In the genomic region with DNA sequence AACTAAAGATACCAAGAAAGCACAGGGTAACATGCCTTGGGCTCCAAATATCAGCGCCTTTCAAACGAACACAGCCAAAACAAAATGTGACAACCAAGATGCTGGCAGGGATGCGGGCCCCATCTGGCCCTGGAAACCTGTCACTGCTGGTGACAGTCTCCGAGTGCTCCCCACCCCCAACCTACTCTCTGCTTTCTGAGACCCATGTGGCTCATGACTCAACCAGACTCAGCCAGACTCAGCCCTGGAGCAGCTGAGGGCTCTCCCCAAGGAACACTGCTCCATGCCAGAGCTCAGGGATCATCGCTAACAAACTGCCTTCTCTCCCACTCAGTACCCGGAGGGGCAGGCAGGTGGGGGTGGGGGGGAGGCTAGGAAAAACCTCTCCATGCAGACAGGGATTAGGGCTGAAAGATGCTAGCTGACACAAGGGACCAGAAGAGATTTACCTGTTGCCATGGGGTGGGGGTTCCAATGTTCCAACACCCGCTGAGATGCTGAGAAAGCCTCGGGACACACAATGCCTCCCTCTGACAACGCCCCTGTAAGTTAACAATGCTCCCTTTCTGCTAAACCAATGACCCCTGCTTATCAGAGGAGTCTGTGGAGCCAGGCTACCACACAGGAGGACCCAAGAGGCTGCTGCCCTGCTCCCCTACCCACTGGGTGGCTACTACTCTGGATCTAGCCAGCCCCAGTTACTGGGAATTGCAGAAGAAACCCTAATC, we compare ENCODE assay signal across 8 mouse cellular contexts.
DNase-seq lines count a peak whose midpoint lies in the region; ATAC-seq and TF ChIP-seq lines count a peak whose summit lies in the region.
"Had no signal": no experiment of that assay in that cellular context is flagged by ENCODE, and none has a peak within 500 bp of the region (broad histone marks: within the 10 kb centered on the region; RNA-seq: fewer than 3 reads in every experiment).

No protein-coding gene starts in this region.

- TF ChIP-seq CTCF in C2C12 (IDR thresholded peaks at IDR 0.05; ENCODE audit: control insufficient read depth, insufficient read depth, insufficient read length) (no peak), Patski (IDR thresholded peaks at IDR 0.05) (no peak)

- no peaks in the 10 kb centered on the region for H3K9me3 ChIP-seq in embryonic facial prominence, embryonic 15.5 days (replicated peaks)
- no peaks in the 10 kb centered on the region for H3K9me3 ChIP-seq in neural tube, embryonic 15.5 days (replicated peaks)
- H3K9me3 ChIP-seq: lung, embryonic 15.5 days had no signal

- no peaks in the 10 kb centered on the region for H3K79me2 ChIP-seq in C2C12 (ENCODE audit: control insufficient read depth, insufficient read depth)

- no peak overlapping the region for H3K4me3 ChIP-seq in C2C12 (ENCODE audit: insufficient read depth, poor library complexity, severe bottlenecking)
- H3K4me3 ChIP-seq in embryonic facial prominence, embryonic 15.5 days (replicated peaks): no peak overlapping the region
- H3K4me3 ChIP-seq in neural tube, embryonic 15.5 days (replicated peaks): no peak overlapping the region
- H3K4me3 ChIP-seq: lung, embryonic 15.5 days had no signal

- CTCF ChIA-PET in Patski (lab: Charles Lee): no interaction called here

- in situ Hi-C loops in Patski (cut with MboI; ENCODE audit: low pct_unique_long_range_greater_than_20kb): no loop called here

- H3K27ac ChIP-seq in embryonic facial prominence, embryonic 15.5 days (replicated peaks): no peak overlapping the region
- peak overlapping the region; percentile 33; the same call in 1 of the 2 replicates for H3K27ac ChIP-seq in neural tube, embryonic 15.5 days (replicated peaks)
- H3K27ac ChIP-seq: lung, embryonic 15.5 days had no signal

- peak overlapping the region; percentile 24 for H3ac ChIP-seq in C2C12 (ENCODE audit: control insufficient read depth, insufficient read length, low read depth)

- no peaks in the 10 kb centered on the region for H3K36me3 ChIP-seq in C2C12 (ENCODE audit: control insufficient read depth, insufficient read depth)
- H3K36me3 ChIP-seq in embryonic facial prominence, embryonic 15.5 days: no peaks in the 10 kb centered on the region
- no peaks in the 10 kb centered on the region for H3K36me3 ChIP-seq in neural tube, embryonic 15.5 days
- H3K36me3 ChIP-seq: lung, embryonic 15.5 days had no signal

- H3K4me2 ChIP-seq in embryonic facial prominence, embryonic 15.5 days (replicated peaks): no peak overlapping the region
- H3K4me2 ChIP-seq in neural tube, embryonic 15.5 days: no peak overlapping the region
- H3K4me2 ChIP-seq: lung, embryonic 15.5 days had no signal

- H3K79me3 ChIP-seq in C2C12 (ENCODE audit: low read depth): no peaks in the 10 kb centered on the region

- peak; percentile 41 for ATAC-seq in Patski
- ATAC-seq in embryonic facial prominence, embryonic 15.5 days (ENCODE audit: insufficient number of reproducible peaks, low FRiP score, low TSS enrichment, low read depth): peak; percentile 66
- ATAC-seq in neural tube, embryonic 15.5 days (ENCODE audit: low FRiP score): peak; percentile 49; the same call in 1 of the 2 replicates

- H3K27me3 ChIP-seq in C2C12 (ENCODE audit: control insufficient read depth, insufficient read depth, insufficient read length) (no peaks in the 10 kb centered on the region), Patski (no peaks in the 10 kb centered on the region)
- H3K27me3 ChIP-seq in embryonic facial prominence, embryonic 15.5 days: no peaks in the 10 kb centered on the region
- H3K27me3 ChIP-seq in neural tube, embryonic 15.5 days (replicated peaks): no peaks in the 10 kb centered on the region
- H3K27me3 ChIP-seq: lung, embryonic 15.5 days had no signal

- peaks cover 27% of the 10 kb centered on the region for H3K4me1 ChIP-seq in embryonic facial prominence, embryonic 15.5 days
- H3K4me1 ChIP-seq in neural tube, embryonic 15.5 days: peaks cover 30% of the 10 kb centered on the region

- no peak overlapping the region for H3K9ac ChIP-seq in embryonic facial prominence, embryonic 15.5 days
- no peak overlapping the region for H3K9ac ChIP-seq in neural tube, embryonic 15.5 days (replicated peaks)
- H3K9ac ChIP-seq: lung, embryonic 15.5 days had no signal

- DNase-seq in Patski (ENCODE audit: low read depth, low spot score): peak; percentile 43
- peak; percentile 77 for DNase-seq in layer of hippocampus, adult 9-10 months (ENCODE audit: low spot score)
- DNase-seq in gastrocnemius, postnatal 4 days (ENCODE audit: low spot score in 2 of 2): no peak
- DNase-seq in spleen, postnatal 36 days (ENCODE audit: low spot score in 2 of 2): no peak

- POLR2A ChIA-PET in Patski (lab: Charles Lee): interaction anchor here (0.6 kb wide), 1 partner anchor 90 kb away, joined by 3 read pairs; no protein-coding TSS in a partner anchor

- 26% methylated on average over 9 of the region's 9 CpGs for WGBS in embryonic facial prominence, embryonic 15.5 days
- WGBS in neural tube, embryonic 15.5 days: 30% methylated on average over 9 of the region's 9 CpGs

TF ChIP-seq in C2C12, 6 proteins besides CTCF, POLR2A, EP300 and RAD21:
- TF ChIP-seq MYOG (IDR thresholded peaks at IDR 0.05; ENCODE audit: control insufficient read depth, extremely low read depth, insufficient read length): no peak
- peak; percentile 43 for TF ChIP-seq MYOD1 (IDR thresholded peaks at IDR 0.05; ENCODE audit: control insufficient read depth, insufficient read length, low read depth)

Comparison
In these comparisons a context has a peak if more than half of its experiments do, and no peak if none do; other contexts are left out.
1. DNase-seq: peak in Patski (single experiment) and layer of hippocampus, adult 9-10 months (single experiment); none in gastrocnemius, postnatal 4 days (0 of 2) and spleen, postnatal 36 days (0 of 2).
2. Peak in every context shown above with its lines, with median percentiles within 50 percentile points of each other: ATAC-seq.